Comparison of ENCODE assay signal across 28 mouse cellular contexts in genomic region chr2:158704720-158705119, GRCm38 (mm10). TPM values are rescaled to one million over a fixed set of nuclear protein-coding genes. Genes with fewer than 3 reads are reported as not detected.
DNase-seq lines count a peak whose midpoint lies in the region; ATAC-seq and TF ChIP-seq lines count a peak whose summit lies in the region.
"Had no signal": no experiment of that assay in that cellular context is flagged by ENCODE, and none has a peak within 500 bp of the region (broad histone marks: within the 10 kb centered on the region; RNA-seq: fewer than 3 reads in every experiment).

No protein-coding gene starts in this region.

- peak; percentile 37; the same call in 1 of the 2 replicates for TF ChIP-seq CTCF in kidney, postnatal 0 days (IDR thresholded peaks at IDR 0.05; ENCODE audit: low read depth)
- TF ChIP-seq CTCF in midbrain, postnatal 0 days (IDR thresholded peaks at IDR 0.05) = peak; percentile 28

- no peak overlapping the region for H3K4me3 ChIP-seq in kidney, postnatal 0 days (replicated peaks; ENCODE audit: low read depth, low read length)
- H3K4me3 ChIP-seq in midbrain, postnatal 0 days (ENCODE audit: low read depth, low read length) = no peak overlapping the region
- H3K4me3 ChIP-seq in midbrain, embryonic 13.5 days (replicated peaks) = no peak overlapping the region
- H3K4me3 ChIP-seq: embryonic facial prominence, embryonic 12.5 days; hindbrain, embryonic 10.5 days; hindbrain, embryonic 15.5 days; kidney, embryonic 15.5 days; liver, embryonic 13.5 days; megakaryocyte, embryonic 14.5 days; midbrain, embryonic 12.5 days had no signal

- no peaks in the 10 kb centered on the region for H3K27me3 ChIP-seq in kidney, postnatal 0 days (ENCODE audit: insufficient read depth, low read length)
- H3K27me3 ChIP-seq in midbrain, postnatal 0 days (ENCODE audit: insufficient read depth, low read length) = no peaks in the 10 kb centered on the region
- no peaks in the 10 kb centered on the region for H3K27me3 ChIP-seq in midbrain, embryonic 13.5 days
- H3K27me3 ChIP-seq: embryonic facial prominence, embryonic 12.5 days; hindbrain, embryonic 15.5 days; kidney, embryonic 15.5 days; liver, embryonic 13.5 days; midbrain, embryonic 12.5 days had no signal

- no peak overlapping the region for H3K9ac ChIP-seq in kidney, postnatal 0 days (ENCODE audit: low read depth, low read length)
- no peak overlapping the region for H3K9ac ChIP-seq in midbrain, postnatal 0 days (replicated peaks; ENCODE audit: low read length, poor library complexity, severe bottlenecking)
- no peak overlapping the region for H3K9ac ChIP-seq in midbrain, embryonic 13.5 days (replicated peaks)
- H3K9ac ChIP-seq: embryonic facial prominence, embryonic 12.5 days; hindbrain, embryonic 15.5 days; kidney, embryonic 15.5 days; liver, embryonic 13.5 days; midbrain, embryonic 12.5 days had no signal

- 77% methylated on average over 3 of the region's 3 CpGs for WGBS in kidney, postnatal 0 days
- 73% methylated on average over 3 of the region's 3 CpGs for WGBS in midbrain, postnatal 0 days
- 76% methylated on average over 3 of the region's 3 CpGs for WGBS in midbrain, embryonic 13.5 days

- peak; percentile 44 for DNase-seq in CD4-positive, CD25-positive, alpha-beta regulatory T cell, adult 2 months (ENCODE audit: low read depth, low spot score)
- DNase-seq in kidney, postnatal 0 days (ENCODE audit: low spot score) = no peak
- no peak for DNase-seq in kidney, adult 18-20 months
- no peak for DNase-seq in midbrain, postnatal 0 days (ENCODE audit: low spot score)
- peak; percentile 58 for DNase-seq in induced T-regulatory cell, adult 2 months (ENCODE audit: low read depth)
- no peak for DNase-seq in cerebellum, postnatal 25 days
- DNase-seq: adrenal gland, adult 2 months; adrenal gland, postnatal 36 days; cerebellum, adult 2 months; cerebellum, postnatal 36 days; heart, postnatal 14 days; kidney, adult 11 months; kidney, postnatal 36 days; layer of hippocampus, postnatal 36 days; left cerebral cortex, postnatal 4 days; liver, embryonic 13.5 days; lung, adult 2 months; lung, postnatal 36 days; right cerebral cortex, postnatal 14 days had no signal

- no peak overlapping the region for H3K27ac ChIP-seq in kidney, postnatal 0 days
- H3K27ac ChIP-seq in midbrain, postnatal 0 days (ENCODE audit: low read depth, low read length) = no peak overlapping the region
- H3K27ac ChIP-seq in midbrain, embryonic 13.5 days = no peak overlapping the region
- H3K27ac ChIP-seq: embryonic facial prominence, embryonic 12.5 days; hindbrain, embryonic 10.5 days; hindbrain, embryonic 15.5 days; kidney, embryonic 15.5 days; liver, embryonic 13.5 days; midbrain, embryonic 12.5 days had no signal

- no peaks in the 10 kb centered on the region for H3K36me3 ChIP-seq in kidney, postnatal 0 days (ENCODE audit: insufficient read depth, low read length)
- 0 out of 2 replicates have a peak, but pooled peaks cover 3% of the 10 kb centered on the region for H3K36me3 ChIP-seq in midbrain, postnatal 0 days (ENCODE audit: insufficient read depth, low read length)
- no peaks in the 10 kb centered on the region for H3K36me3 ChIP-seq in midbrain, embryonic 13.5 days
- H3K36me3 ChIP-seq: embryonic facial prominence, embryonic 12.5 days; hindbrain, embryonic 10.5 days; hindbrain, embryonic 15.5 days; liver, embryonic 13.5 days; midbrain, embryonic 12.5 days had no signal

- no peak for ATAC-seq in CD4-positive, CD25-positive, alpha-beta regulatory T cell, adult 4 months
- no peak for ATAC-seq in kidney, postnatal 0 days (replicated peaks; ENCODE audit: low FRiP score, low read depth)
- ATAC-seq in midbrain, postnatal 0 days (ENCODE audit: low FRiP score) = no peak
- no peak for ATAC-seq in midbrain, embryonic 13.5 days
- ATAC-seq: forebrain, embryonic 14.5 days had no signal

- H3K4me2 ChIP-seq in kidney, postnatal 0 days (ENCODE audit: low read length) = no peak overlapping the region
- no peak overlapping the region for H3K4me2 ChIP-seq in midbrain, postnatal 0 days (ENCODE audit: low read depth, low read length, poor library complexity, severe bottlenecking)
- H3K4me2 ChIP-seq in midbrain, embryonic 13.5 days (replicated peaks) = no peak overlapping the region
- H3K4me2 ChIP-seq: embryonic facial prominence, embryonic 12.5 days; hindbrain, embryonic 15.5 days; kidney, embryonic 15.5 days; liver, embryonic 13.5 days; midbrain, embryonic 12.5 days had no signal

- H3K9me3 ChIP-seq in kidney, postnatal 0 days (replicated peaks; ENCODE audit: low read length) = no peaks in the 10 kb centered on the region
- H3K9me3 ChIP-seq in midbrain, postnatal 0 days (ENCODE audit: low read length) = no peaks in the 10 kb centered on the region
- H3K9me3 ChIP-seq in midbrain, embryonic 13.5 days = no peaks in the 10 kb centered on the region
- H3K9me3 ChIP-seq: embryonic facial prominence, embryonic 12.5 days; hindbrain, embryonic 10.5 days; hindbrain, embryonic 15.5 days; kidney, embryonic 15.5 days; liver, embryonic 13.5 days; midbrain, embryonic 12.5 days had no signal

- H3K4me1 ChIP-seq in kidney, postnatal 0 days (replicated peaks; ENCODE audit: insufficient read depth, low read length) = no peaks in the 10 kb centered on the region
- H3K4me1 ChIP-seq in midbrain, postnatal 0 days (ENCODE audit: insufficient read depth, low read length) = no peaks in the 10 kb centered on the region
- H3K4me1 ChIP-seq in midbrain, embryonic 13.5 days (replicated peaks) = no peaks in the 10 kb centered on the region
- H3K4me1 ChIP-seq: embryonic facial prominence, embryonic 12.5 days; hindbrain, embryonic 10.5 days; hindbrain, embryonic 15.5 days; kidney, embryonic 15.5 days; liver, embryonic 13.5 days; midbrain, embryonic 12.5 days had no signal

RNA-seq across cellular contexts. Expression of gene Ppp1r16b, which starts 39.5 kb away (rescaled TPM):
- 100 to 1,000 TPM; 121 to 150 TPM for polyA plus RNA-seq in CD4-positive, CD25-positive, alpha-beta regulatory T cell, adult 4 months (2017; shearing (Covaris generic))
- polyA plus RNA-seq in kidney, postnatal 0 days (2015; fragmentation: Nextera tagmentation; extraction: Ambion mirVana) = 10.1 TPM in 2 replicates
- 30.8 and 32.2 TPM in 2 replicates for total RNA-seq in midbrain, postnatal 0 days (2014; rRNA removed)
- polyA plus RNA-seq in midbrain, postnatal 0 days (2015; fragmentation: Nextera tagmentation; extraction: Ambion mirVana) = 31.0 and 31.6 TPM in 2 replicates
- polyA plus RNA-seq in midbrain, embryonic 13.5 days (2015; fragmentation: Nextera tagmentation; extraction: Ambion mirVana) = 8.4 and 8.7 TPM in 2 replicates

Comparison
In these comparisons a context has a peak if more than half of its experiments do, and no peak if none do; other contexts are left out.
1. DNase-seq: peak in CD4-positive, CD25-positive, alpha-beta regulatory T cell, adult 2 months (single experiment) and induced T-regulatory cell, adult 2 months (single experiment); none in kidney, postnatal 0 days (single experiment), kidney, adult 18-20 months (single experiment), midbrain, postnatal 0 days (single experiment) and cerebellum, postnatal 25 days (0 of 2).